Mouse (Mus musculus): ENCODE data around the gene March10. TPM values are rescaled to one million over a fixed set of nuclear protein-coding genes. Genes with fewer than 3 reads are reported as not detected.

March10 gene
- not detected for polyA plus RNA-seq (2015; fragmentation: Illumina TruSeq; extraction: RNeasy Lipid Tissue Mini Kit (QIAGEN cat#74804); ENCODE audit: insufficient read depth, low read depth, low replicate concordance)

DNA sequence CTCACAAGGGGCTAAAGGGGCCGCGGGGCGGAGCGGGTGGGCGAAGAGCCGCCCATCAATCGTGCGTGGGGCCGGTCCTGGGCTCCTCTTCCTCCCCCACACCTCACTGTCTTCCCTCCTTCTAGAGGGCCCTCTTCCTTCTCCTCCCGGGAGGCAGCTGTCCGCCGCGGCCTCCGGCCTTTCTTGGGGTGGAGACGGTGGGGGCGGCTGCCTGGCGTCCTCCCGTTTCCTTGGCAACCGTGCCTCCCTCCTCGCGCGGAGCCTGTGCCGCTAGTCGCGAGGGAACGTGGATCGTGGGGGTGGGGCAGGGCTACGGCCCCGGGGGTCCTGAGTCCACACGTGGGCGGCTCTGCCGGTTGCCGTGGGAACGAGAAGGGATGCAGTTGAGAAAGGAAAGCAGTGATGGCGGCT lies at the start of gene March10:
March10 (minus strand) TSS at position 239 of the 411 bp plus-strand sequence.

Other genes starting within 250 kb of the March10 start
- 3.4 TPM for gene Mrc2, start 164.1 kb downstream of the March10 start, polyA plus RNA-seq (2015; fragmentation: Illumina TruSeq; extraction: RNeasy Lipid Tissue Mini Kit (QIAGEN cat#74804); ENCODE audit: insufficient read depth, low read depth, low replicate concordance)
- 4.5 TPM for gene Tanc2, start 133.3 kb upstream of the March10 start, polyA plus RNA-seq (2015; fragmentation: Illumina TruSeq; extraction: RNeasy Lipid Tissue Mini Kit (QIAGEN cat#74804); ENCODE audit: insufficient read depth, low read depth, low replicate concordance)

Data from pancreas, adult 10 weeks (tissue).